Mouse (Mus musculus) spleen, adult 2 months (tissue): ENCODE data around the gene Wwox.

Experiments
- CTCF ChIP-seq: fragments of 200-500 bp; IDR thresholded peaks from 2 replicates; pipeline ENCODE4 v1.5.1; 2011; ENCODE audit warnings: mild to moderate bottlenecking, inconsistent platforms; ENCODE audit not compliant: insufficient read depth, insufficient read length, insufficient replicate concordance; ENCODE audit errors: extremely low read depth
- POLR2A ChIP-seq: fragments of 200-500 bp; IDR thresholded peaks from 2 replicates; pipeline ENCODE4 v1.6.1; 2011; ENCODE audit warnings: low read depth, low read length, inconsistent platforms

- TF ChIP-seq POLR2A (no peak), CTCF (no peak)
Observed at GRCm38 (mm10) chr8:115267196-115267595, 827.7 kb downstream of the Wwox start.
